Mouse (Mus musculus) brain, embryonic 14.5 days (tissue): Measurements from ENCODE around the gene Arx.

ENCODE experiments used
- CTCF ChIP-seq: fragments of 200-500 bp; IDR thresholded peaks from 2 replicates; pipeline ENCODE4 v1.5.1; 2012; ENCODE audit warnings: inconsistent platforms, mild to moderate bottlenecking, moderate library complexity, borderline replicate concordance; ENCODE audit not compliant: insufficient read depth, insufficient read length; ENCODE audit errors: extremely low read depth
- POLR2A ChIP-seq: fragments of 200-500 bp; IDR thresholded peaks from 2 replicates; pipeline ENCODE4 v1.6.1; 2012; ENCODE audit warnings: mild to moderate bottlenecking, inconsistent platforms, borderline replicate concordance; ENCODE audit not compliant: poor library complexity, insufficient read depth, insufficient read length, severe bottlenecking; ENCODE audit errors: extremely low read depth

DNA sequence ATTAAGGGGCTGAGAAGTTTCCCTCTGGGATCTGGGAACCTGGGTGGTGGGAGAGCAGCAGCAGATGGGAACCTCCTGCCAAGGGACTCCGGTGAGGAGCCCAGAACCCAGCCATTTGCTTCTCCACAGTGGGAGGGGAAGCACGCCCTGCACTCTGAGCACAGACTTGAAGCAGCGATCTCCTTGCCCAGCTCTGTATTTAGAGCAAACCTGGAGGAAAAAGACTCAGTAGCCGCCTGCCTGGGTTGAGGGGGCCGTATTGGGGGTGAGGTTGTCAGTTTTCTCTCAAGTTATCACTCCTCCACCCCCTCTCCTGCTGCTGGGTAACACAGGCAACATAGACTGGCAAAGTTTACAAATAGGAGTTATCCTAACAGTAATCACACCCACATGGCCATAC lies 4.5 kb upstream of the Arx start:
- TF ChIP-seq POLR2A = no peak
- no peak for TF ChIP-seq CTCF
